Mouse (Mus musculus) CD4-positive helper T cell, adult 2 months (primary cell): ENCODE measurements around the gene Aox4.
A peak's percentile ranks its signal among the peaks of the same experiment; 100 is the strongest.

ENCODE experiments used
- DNase-seq: peaks from one replicate; pipeline ENCODE4 v3.0.0-alpha.2; 2012; ENCODE audit warnings: low read depth, missing footprints, low spot score

Aox4 gene

DNA sequence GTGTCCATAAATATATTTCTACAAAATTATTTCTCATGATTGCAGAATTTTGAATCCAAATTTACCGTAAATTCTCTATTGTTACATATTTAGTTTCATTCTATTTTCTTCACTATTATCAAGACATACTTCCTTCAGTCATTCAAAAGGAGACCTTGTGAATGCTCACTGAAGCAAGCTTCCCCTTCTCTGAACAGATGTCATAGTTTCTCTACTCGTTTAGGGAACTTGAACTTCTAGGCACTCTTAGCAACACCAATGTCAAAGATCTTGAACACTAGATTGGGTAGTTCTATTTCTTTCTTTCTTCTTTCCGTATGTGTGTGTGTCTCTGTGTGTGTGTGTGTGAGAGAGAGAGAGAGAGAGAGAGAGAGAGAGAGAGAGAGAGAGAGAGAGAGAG, 34.3 kb downstream of the Aox4 start:
- no peak for DNase-seq

DNA sequence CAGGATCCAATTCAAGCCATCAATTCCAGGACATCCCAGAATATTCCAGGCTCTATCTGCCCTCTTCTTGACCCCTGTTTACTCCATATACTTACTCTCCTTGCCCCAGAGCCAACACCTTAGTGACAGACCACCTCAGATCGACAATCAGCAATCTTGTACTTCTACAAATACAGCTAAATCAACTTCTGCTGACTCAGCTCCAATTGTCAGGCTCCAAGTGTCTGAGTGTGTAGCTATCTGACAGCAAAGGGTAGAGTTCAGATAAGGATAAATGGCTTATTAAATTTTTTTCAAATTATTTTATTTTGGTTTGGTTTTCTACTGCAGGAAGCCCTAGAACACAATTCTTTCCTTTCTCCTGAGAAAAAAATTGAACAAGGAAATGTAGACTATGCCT, 38.3 kb downstream of the Aox4 start:
- DNase-seq: no peak

DNA sequence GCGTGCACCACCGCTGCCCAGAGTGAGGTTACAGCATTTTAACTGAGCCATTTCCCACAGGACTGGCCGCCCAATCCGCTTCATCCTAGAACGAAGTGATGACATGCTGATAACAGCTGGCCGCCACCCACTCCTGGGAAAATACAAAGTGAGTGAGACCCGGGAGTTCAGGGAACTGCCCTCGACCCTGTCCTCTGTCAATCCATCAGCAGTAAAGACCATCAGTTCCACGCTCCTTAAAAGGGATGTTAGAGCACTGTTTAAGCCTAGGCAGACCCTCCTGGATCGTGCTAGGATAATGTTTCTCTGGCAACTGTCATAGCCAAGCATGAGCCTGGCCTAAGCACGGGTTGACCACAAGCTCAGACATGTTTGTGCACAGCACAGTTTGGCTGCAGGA, 43.3 kb downstream of the Aox4 start:
- DNase-seq: no peak

DNA sequence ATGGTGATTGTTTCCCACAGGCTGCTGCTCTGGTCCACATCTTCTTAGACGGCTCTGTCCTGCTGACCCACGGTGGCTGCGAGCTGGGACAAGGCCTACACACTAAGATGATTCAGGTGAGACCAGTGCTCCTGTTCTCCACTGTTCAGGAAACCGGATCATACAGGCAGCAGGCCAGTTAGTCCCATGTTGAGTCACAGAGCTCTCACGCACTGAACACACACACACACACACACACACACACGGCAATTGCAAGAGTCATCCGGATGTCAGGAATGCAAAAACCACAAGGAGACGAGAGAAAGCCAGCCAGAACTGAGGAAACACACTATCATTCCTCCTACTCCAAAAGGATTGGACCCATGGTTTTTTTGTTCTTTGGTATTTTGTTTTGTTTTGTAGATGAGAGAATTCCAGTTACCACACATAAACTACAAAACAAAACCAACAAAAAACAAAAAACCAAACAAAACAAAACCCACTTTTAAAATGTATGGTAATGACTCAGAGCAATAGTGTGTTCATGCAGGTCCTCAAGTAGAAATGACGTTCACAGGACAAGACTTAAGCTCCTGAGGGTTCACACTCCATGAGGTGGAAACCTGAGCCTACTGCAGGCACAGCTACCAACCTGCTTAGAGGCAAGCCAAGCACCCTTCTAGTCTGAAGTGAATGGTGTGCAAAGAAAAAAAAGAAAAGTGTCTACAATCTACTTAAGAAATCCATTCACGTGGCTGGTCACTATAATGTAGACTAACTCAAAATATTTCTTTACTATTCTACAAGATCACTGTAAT, 47.2 kb downstream of the Aox4 start:
- DNase-seq: no peak

DNA sequence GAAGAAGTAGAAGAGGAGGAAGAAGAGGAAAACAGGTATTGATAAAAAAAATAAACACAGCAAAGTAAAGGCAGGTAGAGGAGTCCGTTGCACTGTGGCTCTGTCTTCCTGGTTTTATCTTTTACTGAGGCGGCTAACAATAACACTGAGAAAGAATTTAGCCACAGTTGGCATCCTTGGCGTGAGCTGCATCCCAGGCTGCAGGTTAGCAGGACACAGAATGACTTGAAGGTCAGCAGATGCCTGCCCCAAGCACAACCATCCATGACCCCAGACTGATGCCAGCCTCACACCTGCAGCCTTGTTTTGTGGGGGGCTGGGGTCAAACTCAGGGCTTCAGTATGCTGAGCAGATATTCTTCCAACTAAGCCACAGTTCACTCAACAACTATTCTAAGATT, 50.1 kb downstream of the Aox4 start:
- DNase-seq: no peak

DNA sequence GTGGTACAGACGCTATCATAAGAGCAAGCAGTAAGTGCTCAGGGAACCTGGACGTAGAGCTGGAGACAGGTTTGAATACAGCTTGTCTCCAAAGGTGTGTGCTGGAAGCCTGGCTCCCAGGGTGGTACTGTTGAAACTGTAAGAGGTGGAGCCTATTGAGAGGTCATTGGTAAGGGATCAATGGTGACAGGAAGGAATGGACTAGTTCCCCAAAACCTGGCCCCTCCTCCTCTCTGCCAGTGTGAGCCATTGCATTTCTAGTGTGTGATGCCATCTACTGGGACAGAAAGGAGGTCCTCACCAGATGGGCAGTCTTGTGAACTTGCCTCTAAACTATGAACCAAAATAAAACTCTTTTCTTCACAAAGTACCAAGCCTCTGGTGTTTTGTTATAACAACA, 58.0 kb downstream of the Aox4 start:
- no peak for DNase-seq

DNA sequence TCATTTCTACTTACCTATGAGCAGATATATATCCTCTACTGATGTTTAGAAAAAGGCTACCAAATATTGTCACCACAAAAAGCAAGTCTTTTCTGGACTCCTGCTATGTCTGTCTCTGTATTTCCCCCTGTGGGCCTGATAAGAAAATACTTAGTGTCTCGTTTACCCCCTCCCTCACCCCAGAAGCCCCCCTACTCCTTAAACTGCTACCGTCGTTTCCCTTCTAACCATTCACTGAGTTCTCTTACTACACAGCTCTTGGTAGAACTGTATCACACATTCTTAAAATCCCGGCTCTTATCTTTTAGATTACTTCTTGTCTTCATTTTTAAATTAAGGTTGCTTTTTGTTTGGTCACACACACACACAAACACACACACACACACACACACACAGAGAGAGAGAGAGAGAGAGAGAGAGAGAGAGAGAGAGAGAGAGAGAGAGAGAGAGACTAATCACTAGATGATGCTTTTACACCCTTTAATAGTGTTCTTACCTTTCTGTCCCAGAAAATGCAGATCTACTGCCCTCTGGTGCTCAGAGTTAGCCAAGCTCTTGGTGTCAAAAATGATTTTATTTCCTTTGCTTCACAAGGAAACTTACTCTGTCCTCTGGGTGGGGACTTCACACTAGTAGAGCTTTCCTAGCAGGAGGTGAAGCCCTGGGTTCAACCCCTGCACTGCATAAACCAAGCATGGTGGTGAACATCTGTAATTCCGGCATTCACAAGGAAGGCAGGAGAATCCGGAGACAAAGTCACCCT, 60.8 kb downstream of the Aox4 start:
- DNase-seq: peak; percentile 38

DNA sequence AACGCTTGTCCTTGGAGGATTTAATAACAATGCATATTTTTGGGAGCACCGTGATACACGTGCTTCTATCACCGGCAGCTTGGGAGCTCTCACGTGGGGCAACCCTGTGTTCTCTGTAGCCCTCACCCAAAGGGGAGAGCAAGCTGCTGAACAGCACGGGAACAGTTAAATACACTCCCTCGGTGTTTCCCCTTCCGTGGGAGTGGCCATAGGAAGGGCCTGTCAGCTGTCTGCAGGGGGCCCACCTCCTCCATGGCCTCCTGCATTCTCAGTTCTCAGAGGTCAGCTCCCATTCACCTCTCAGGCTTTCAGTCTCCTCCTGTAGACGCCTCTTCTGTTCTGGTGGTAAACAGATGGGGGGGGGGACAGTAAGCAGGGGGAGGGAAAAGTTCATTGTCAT, 65.7 kb downstream of the Aox4 start:
- DNase-seq: no peak

DNA sequence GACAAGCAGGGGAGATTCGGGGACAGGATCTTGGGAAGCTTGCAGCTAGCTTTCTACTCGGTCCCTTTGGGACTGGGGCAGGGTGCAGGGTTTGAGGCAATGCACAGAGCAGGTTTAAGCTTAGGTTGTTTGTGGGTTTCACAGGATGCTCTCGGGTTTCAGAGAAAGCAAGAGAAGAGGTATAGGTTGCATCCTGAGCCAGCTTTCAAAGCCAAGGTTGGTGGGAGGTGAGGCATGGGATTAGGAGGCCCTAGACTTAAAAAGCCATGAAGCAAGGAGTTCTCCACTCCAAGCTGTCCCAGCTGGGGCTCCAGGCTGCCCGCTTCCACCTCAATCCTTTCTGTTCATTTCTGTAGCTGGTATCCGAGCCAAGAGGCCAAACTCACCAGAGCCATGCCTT, 67.8 kb downstream of the Aox4 start, which contains the start of gene Aox2:
Aox2 (plus strand) TSS at position 301 of the 400 bp plus-strand sequence.
- DNase-seq: no peak

DNA sequence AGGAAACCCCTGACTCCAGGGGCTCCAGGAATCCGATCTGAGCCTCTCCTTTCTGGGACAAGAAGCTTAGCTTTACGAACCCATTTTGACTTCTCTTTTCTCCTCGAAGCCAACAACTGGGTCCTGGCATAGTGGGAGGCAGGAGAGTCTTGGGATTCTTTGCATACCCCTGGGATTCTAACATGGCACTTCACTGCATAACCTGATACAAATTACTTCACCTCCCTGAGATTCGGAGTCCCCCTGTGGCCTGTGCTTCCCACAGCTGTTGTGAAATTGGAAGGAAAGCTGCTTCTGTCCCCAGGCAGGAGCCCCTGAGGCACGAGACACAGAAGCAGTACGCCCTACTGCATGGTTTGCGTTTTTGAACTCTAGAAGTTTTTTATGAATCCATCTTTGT, 68.3 kb downstream of the Aox4 start:
- no peak for DNase-seq

DNA sequence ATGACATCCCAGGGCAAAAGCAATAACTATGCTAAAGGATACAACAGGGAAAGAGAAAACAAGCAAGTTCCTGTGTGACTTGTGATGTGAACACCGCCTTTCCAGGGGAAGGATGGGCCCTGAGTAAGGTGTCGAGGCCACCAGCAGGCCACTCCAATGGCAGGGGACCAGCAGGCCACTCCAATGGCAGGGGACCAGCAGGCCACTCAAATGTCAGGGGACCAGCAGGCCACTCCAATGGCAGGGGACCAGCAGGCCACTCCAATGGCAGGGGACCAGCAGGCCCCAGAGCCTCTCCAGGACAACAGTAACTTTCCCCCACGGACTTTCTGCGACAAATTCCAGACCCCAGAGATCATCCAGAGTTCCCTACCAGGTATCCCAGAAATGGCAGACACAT, 70.2 kb downstream of the Aox4 start:
- no peak for DNase-seq

DNA sequence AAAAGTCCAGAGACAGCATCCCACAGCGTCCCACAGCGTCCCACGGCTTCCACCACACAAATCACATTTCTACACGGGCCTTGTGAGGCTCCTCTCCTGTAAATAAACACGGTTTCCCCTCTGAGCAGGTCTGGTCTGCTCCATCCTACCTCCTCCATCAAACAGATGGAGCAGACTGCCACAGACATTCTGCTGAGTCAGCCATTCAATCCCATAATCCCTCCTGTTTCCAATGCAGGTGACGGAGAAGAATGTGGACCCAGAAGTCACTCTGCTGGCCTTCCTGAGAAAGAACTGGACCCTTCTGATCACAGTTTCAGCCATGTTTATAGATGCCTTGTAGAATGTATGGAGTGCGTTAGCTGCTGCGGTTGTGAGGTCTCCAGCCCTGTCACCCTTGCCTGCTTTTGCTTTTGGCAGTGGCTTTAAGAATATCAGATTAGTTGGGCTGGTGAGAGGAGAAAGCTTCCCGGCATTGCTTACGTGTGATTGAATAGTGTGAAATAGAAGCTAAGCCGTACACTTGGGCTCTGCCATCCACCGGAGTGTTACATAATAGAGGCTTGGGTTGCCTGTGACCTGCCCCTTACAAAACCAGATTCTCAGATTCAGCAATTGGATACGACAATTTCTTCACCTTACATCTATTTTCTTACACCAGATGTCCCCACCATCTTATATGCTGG, 70.9 kb downstream of the Aox4 start:
- no peak for DNase-seq

DNA sequence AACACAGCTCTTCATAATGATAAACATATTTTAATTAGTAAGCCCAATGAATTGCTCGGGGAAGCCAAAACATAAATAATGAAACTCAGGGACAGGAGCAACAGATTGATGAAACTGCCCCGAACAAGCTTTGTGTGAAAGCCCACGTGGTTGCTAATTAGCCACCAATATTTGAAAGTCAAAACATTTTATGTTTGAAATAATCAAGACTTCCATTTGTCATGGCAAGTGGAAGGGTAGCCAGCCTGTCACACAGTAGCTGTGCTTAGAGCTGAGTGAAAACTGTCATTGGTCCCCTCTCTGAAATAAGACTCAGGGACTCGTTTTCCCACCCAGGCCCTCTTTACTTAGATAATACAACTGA, 71.4 kb downstream of the Aox4 start:
- DNase-seq: no peak

DNA sequence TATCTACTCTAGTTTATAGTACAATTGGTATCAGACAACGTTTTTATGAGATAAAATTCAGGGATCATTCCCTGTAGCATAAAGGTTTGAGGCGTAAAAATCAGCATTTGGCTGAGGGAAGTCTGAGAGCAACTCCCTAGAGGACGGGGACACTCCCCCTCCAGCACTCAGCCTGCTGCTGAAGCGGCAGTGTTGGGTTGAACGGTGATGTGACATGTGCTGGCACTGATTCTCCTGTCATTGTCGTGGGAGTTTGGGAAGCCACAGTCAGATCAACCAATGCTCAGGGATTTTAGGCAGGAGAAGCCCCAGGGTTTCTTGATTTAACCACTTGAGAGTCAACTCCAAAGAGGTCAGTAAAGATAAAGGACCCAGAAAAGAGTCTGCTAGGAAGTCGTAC, 74.3 kb downstream of the Aox4 start:
- DNase-seq: no peak

DNA sequence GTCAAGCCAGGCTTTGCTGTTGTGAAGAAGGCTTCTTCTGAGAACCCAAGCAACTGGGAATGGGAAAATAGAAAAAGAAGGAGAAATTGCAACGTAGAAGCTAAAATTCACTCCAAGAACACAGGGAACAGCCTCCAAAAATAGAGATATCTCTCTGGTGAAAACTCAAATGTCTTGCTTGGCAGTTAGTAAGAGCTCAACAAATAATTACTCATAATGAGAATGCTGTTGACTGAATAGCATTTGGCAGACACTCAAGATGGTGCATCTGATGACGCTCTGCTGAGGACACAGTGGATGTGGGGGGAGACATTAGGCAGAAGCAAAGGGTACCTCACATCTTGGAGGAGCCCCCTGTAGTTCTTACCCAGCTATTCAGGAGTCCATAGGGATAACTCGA, 77.9 kb downstream of the Aox4 start:
- no peak for DNase-seq

DNA sequence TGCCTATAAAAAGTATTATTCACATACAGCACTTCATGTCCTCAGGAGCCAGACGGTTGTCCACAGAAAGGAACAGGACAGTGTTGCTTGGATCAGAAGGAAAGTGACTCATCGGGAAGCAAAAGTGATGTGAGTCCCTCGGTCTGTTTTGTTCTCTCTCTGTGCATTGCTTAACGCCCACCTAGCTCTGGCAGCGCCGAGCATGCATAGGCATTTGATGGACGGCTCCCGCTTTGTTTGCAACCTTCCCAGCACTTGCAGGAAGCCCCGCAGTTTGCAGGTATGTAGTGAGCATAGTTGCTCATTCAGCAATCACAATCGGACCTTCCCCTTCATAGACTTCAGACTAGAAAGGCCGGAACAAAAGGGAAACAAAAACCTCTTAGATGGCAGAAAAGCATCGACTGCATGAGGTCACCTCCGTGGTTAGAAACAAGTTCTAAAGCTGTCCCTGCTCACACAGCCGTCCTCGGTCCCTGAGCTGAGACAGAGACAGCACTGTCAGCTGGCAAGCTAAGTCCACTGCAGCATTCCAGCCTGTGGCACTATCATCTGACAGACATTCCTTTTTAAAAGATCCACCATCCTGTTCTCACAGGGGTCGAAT, 79.8 kb downstream of the Aox4 start:
- DNase-seq: no peak

DNA sequence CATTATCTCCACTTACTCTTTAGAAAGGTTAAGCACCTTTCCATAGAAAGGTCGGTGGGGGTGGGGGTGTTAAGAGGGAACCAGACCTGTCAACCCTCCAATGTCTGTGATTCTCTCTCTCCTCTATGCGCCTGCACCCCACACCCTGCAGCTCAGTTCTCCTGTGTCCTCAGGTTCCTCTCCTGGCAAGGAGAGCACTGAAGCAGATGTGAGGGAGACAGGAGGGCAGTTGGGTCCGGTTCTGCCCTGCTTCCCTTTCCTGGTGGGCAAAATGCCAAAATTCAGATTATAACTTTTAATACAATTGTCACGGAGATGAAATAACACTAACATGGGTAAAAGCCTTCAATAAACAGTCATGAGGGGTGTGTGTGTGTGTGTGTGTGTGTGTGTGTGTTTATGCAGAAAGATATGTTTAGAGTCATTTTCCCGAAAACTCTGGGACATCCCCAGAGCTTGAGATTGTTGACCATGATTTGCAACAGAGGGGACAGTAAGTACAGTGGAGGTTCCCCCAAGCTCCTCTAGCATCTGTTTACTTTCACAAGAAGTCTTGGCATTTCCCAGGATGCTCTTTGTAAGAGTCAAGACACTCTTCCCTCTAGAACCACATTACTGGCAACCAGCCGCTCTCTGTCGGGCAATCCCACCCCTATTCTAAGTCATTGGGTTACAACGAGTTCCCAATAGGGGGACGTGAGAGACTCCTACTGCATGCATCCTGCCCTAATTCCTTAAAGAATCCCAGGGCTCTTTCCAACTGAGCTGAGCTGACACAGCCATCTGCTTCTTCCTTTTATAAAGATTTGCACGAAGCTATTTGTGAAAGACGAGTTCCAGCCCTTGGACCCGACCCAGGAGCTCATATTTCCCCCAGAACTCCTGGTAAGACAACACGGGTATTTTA, 81.5 kb downstream of the Aox4 start:
- DNase-seq: no peak

DNA sequence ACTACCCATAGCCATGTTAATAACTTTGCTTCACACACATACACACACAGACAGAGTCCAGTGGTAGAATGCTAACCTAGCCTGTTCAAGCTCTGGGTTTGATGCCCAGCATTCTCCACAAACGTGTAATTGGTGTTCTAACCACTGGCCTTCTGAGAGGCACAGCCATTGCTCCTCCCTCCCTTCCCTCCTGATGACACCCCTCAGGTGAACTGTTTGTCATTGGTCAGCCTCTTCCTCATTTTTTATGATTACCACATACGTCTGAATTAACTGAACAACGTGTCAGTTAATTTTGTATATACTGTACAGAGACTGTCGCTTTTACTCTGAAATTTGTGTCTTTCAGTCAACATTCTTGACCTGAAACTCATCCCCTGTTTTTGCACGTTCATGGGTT, 84.5 kb downstream of the Aox4 start:
- DNase-seq: no peak

DNA sequence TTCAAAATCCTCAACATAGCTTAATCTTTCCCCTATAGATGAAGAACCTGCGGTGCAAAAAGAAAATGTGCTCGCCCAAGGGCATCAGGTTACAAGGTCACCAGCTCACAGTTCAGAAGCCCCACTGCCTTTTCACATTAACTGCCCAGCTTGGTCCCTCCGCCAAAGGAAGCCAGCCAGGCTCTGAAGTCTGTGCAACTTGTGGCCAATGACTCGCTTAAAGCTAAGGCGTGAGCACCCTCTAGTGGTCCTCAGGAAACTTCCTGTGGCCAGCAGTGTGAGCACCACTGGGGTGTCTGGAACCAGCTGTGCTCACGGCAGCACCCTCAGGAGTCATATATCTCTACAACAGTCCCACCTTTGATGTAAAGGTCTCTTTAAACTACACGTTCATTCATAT, 86.1 kb downstream of the Aox4 start:
- DNase-seq: peak; percentile 76

DNA sequence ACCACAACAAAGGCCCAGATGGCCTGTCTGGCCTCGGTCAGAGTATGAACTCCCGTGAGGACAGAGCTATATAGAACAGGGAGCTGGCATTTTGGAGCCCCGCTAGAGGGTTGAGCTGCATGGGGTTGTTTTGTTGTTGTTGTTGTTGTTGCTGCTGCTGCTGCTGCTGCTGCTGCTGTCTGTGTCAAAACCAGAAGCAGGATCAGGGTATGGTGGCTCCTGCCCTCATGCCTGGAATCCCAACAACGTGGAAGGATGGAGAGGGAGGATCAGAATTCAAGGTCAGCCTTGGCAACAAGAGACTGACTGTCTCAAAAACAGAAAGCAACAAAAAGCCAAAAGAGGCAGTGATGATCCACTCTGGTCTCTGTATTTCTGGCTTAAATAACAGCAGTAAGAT, 86.6 kb downstream of the Aox4 start:
- no peak for DNase-seq

DNA sequence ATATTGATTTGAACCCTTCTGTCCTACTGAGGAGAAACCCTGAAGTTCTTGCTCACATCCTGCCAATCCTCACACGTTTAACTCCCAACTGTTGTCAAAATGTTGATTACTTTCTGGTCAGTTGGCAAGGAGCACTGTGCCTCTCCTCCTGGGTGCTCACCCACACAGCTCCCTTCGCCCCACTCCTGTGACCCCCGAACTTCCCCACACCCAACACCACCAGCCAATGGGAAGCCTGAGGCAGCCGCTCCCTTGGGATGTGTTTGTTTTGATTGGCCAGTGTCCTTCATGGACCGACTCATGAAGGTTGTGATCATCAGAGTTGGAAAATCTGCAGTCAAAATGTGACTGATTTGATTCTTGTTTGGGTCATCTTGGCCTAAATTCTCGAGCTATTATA, 88.2 kb downstream of the Aox4 start:
- no peak for DNase-seq
